Mouse (Mus musculus): Measurements from ENCODE around the gene Mrpl39. TPM values are rescaled to one million over a fixed set of nuclear protein-coding genes. Genes with fewer than 3 reads are reported as not detected.

The Mrpl39 gene
- polyA plus RNA-seq, 1 experiment from 2014 or later = 43.0 TPM

- Histone ChIP-seq H3K27ac (replicated peaks; ENCODE audit: low read depth, low read length) (no peak overlapping the region), H3K4me1 (ENCODE audit: control insufficient read depth, insufficient read depth, low read length) (0 out of 2 replicates have a peak, but pooled peaks cover 3% of the 10 kb centered on the region), H3K4me3 (ENCODE audit: low read depth, low read length) (no peak overlapping the region), H3K36me3 (ENCODE audit: control insufficient read depth, insufficient read depth, low read length) (no peaks in the 10 kb centered on the region), H3K27me3 (replicated peaks; ENCODE audit: control insufficient read depth, insufficient read depth, low read length) (peaks cover 5% of the 10 kb centered on the region; the same call in 1 of the 2 replicates), H3K4me2 (ENCODE audit: low read depth, low read length) (no peak overlapping the region), H3K9me3 (ENCODE audit: control insufficient read depth, low read length) (no peaks in the 10 kb centered on the region), H3K9ac (ENCODE audit: low read depth, low read length) (no peak overlapping the region)
- DNase-seq (ENCODE audit: low spot score) (no peak), ATAC-seq (ENCODE audit: low read depth) (no peak)
- WGBS = 83% methylated on average over 6 of the region's 6 CpGs
Measured at GRCm38 (mm10) chr16:84706571-84706970, 29.0 kb downstream of the Mrpl39 start.

GRCm38 (mm10) chr16:84705507-84705906, 30.0 kb downstream of the Mrpl39 start:
- Histone ChIP-seq H3K4me2 (ENCODE audit: low read depth, low read length) (no peak overlapping the region), H3K9me3 (ENCODE audit: control insufficient read depth, low read length) (no peaks in the 10 kb centered on the region)
- WGBS = 74% methylated on average over 5 of the region's 5 CpGs

GRCm38 (mm10) chr16:84704661-84705240, 30.8 kb downstream of the Mrpl39 start:
- DNase-seq (ENCODE audit: low spot score) (no peak), ATAC-seq (ENCODE audit: low read depth) (no peak)
- Histone ChIP-seq H3K4me3 (ENCODE audit: low read depth, low read length) (no peak overlapping the region), H3K27ac (replicated peaks; ENCODE audit: low read depth, low read length) (no peak overlapping the region), H3K4me2 (ENCODE audit: low read depth, low read length) (no peak overlapping the region), H3K9ac (ENCODE audit: low read depth, low read length) (no peak overlapping the region), H3K36me3 (ENCODE audit: control insufficient read depth, insufficient read depth, low read length) (no peaks in the 10 kb centered on the region), H3K27me3 (replicated peaks; ENCODE audit: control insufficient read depth, insufficient read depth, low read length) (peaks cover 5% of the 10 kb centered on the region; the same call in 1 of the 2 replicates), H3K9me3 (ENCODE audit: control insufficient read depth, low read length) (no peaks in the 10 kb centered on the region), H3K4me1 (ENCODE audit: control insufficient read depth, insufficient read depth, low read length) (0 out of 2 replicates have a peak, but pooled peaks cover 3% of the 10 kb centered on the region)
- WGBS = 65% methylated on average over 8 of the region's 8 CpGs

More at GRCm38 (mm10) chr16:84705507-84705906, 30.0 kb downstream of the Mrpl39 start:
- H3K36me3 ChIP-seq (ENCODE audit: control insufficient read depth, insufficient read depth, low read length) = no peaks in the 10 kb centered on the region
- no peak overlapping the region for H3K9ac ChIP-seq (ENCODE audit: low read depth, low read length)
- ATAC-seq (ENCODE audit: low read depth) (no peak), DNase-seq (ENCODE audit: low spot score) (no peak)
- H3K4me3 ChIP-seq (ENCODE audit: low read depth, low read length) = no peak overlapping the region
- H3K27ac ChIP-seq (replicated peaks; ENCODE audit: low read depth, low read length) = no peak overlapping the region
- 0 out of 2 replicates have a peak, but pooled peaks cover 3% of the 10 kb centered on the region for H3K4me1 ChIP-seq (ENCODE audit: control insufficient read depth, insufficient read depth, low read length)
- peaks cover 5% of the 10 kb centered on the region; the same call in 1 of the 2 replicates for H3K27me3 ChIP-seq (replicated peaks; ENCODE audit: control insufficient read depth, insufficient read depth, low read length)

- WGBS = 68% methylated on average over 13 of the region's 13 CpGs
- Histone ChIP-seq H3K9ac (ENCODE audit: low read depth, low read length) (peak overlapping the region; percentile 72), H3K27ac (replicated peaks; ENCODE audit: low read depth, low read length) (no peak overlapping the region), H3K4me3 (ENCODE audit: low read depth, low read length) (peak overlapping the region; percentile 68), H3K27me3 (replicated peaks; ENCODE audit: control insufficient read depth, insufficient read depth, low read length) (peaks cover 5% of the 10 kb centered on the region; the same call in 1 of the 2 replicates), H3K4me2 (ENCODE audit: low read depth, low read length) (peak overlapping the region; percentile 90), H3K36me3 (ENCODE audit: control insufficient read depth, insufficient read depth, low read length) (no peaks in the 10 kb centered on the region), H3K4me1 (ENCODE audit: control insufficient read depth, insufficient read depth, low read length) (0 out of 2 replicates have a peak, but pooled peaks cover 3% of the 10 kb centered on the region), H3K9me3 (ENCODE audit: control insufficient read depth, low read length) (no peaks in the 10 kb centered on the region)
- no peak for DNase-seq (ENCODE audit: low spot score)
- ATAC-seq (ENCODE audit: low read depth) = no peak
Measured at GRCm38 (mm10) chr16:84703769-84704660, 31.5 kb downstream of the Mrpl39 start.

DNA sequence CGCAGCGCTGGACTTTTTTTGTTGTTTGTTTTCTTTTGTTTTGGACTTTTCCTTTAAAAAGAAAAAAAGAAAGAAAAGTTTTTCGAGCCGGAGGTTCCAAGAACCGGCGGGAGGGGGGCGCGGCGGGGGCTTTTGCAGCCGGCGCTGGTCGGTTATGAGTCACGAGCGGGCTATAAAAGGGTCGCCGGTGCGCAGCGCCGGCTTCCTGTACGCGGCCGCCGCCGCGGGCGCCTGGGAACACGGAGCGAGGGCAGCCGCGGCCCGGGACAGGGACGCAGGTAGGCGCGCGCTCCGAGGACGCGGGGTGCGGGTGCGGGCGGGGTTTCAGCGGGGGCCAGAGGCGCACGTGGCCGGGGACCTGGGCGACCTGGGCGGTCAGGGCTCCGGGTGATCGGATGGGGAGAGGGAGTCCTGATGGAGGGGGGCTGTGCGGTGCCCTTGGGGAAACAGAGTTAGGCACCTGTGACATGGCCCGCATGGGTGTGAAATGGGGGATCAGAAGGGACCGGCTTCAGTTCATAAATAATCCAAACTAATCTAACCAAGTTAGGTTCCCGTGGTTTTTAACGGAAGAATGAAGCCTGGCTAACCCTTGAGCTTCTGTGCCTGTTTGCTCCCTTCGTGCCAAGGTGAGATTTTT, 32.3 kb downstream of the Mrpl39 start:
- DNase-seq (ENCODE audit: low spot score) (peak; percentile 46), ATAC-seq (ENCODE audit: low read depth) (peak; percentile 85)
- H3K27me3 ChIP-seq (replicated peaks; ENCODE audit: control insufficient read depth, insufficient read depth, low read length) = peaks cover 5% of the 10 kb centered on the region; the same call in 1 of the 2 replicates
- H3K9ac ChIP-seq (ENCODE audit: low read depth, low read length) = peak overlapping the region; percentile 72
- H3K4me2 ChIP-seq (ENCODE audit: low read depth, low read length) = peak overlapping the region; percentile 90
- peak overlapping the region; percentile 68 for H3K4me3 ChIP-seq (ENCODE audit: low read depth, low read length)
- H3K4me1 ChIP-seq (ENCODE audit: control insufficient read depth, insufficient read depth, low read length) = 0 out of 2 replicates have a peak, but pooled peaks cover 3% of the 10 kb centered on the region
- no peak overlapping the region for H3K27ac ChIP-seq (replicated peaks; ENCODE audit: low read depth, low read length)
- under 1% methylated on average over 53 of the region's 55 CpGs for WGBS
- H3K9me3 ChIP-seq (ENCODE audit: control insufficient read depth, low read length) = no peaks in the 10 kb centered on the region
- H3K36me3 ChIP-seq (ENCODE audit: control insufficient read depth, insufficient read depth, low read length) = no peaks in the 10 kb centered on the region

DNA sequence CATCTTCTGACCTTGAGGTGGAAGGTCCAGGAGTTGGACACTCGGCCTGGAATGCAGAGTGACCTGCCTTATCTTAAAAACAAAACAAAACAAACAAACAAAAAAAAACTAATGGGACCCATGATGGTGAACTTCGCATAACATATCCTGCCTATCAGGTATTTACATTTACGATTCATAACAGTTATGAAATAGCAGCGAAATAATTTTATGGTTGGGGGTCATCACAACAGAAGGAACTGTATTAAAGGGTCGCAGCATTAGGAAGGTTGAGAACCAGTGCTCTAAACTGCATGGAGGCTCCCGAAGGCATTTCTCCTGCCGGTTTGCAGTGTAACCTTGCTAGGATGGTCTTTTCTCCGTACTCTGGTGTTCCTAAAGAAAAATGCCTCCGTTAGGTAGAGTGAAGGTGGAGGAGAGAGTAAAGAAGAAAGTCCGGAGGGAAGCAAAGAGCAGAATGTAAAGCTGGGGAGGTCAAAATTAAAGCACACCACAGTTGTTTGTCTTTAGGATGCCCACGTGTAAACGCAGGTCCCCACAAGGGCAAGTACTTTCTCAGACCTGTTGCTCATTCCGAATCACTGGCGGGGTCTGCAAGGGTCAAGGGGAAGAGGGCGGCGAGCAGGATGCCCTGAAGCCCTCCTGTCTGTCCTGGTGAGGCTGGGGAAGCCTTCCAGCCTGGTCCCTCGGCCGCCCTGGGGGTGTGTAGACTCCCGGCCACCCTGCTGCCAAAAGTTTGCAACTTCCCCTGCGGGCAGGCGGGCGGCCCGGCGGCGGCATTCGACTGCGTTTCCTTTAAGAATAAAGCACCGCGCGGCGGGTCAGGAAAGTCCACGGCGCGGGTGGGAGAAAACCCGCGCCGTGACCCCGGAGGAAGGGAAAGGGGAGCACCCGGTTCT, 33.1 kb downstream of the Mrpl39 start:
- 0 out of 2 replicates have a peak, but pooled peaks cover 3% of the 10 kb centered on the region for H3K4me1 ChIP-seq (ENCODE audit: control insufficient read depth, insufficient read depth, low read length)
- no peaks in the 10 kb centered on the region for H3K36me3 ChIP-seq (ENCODE audit: control insufficient read depth, insufficient read depth, low read length)
- ATAC-seq (ENCODE audit: low read depth) (peak; percentile 33; the same call in 1 of the 2 replicates), DNase-seq (ENCODE audit: low spot score) (peak; percentile 27)
- H3K9ac ChIP-seq (ENCODE audit: low read depth, low read length) = peak overlapping the region; percentile 72
- H3K9me3 ChIP-seq (ENCODE audit: control insufficient read depth, low read length) = no peaks in the 10 kb centered on the region
- WGBS = 12% methylated on average over 39 of the region's 39 CpGs
- H3K4me2 ChIP-seq (ENCODE audit: low read depth, low read length) = peak overlapping the region; percentile 90
- H3K27ac ChIP-seq (replicated peaks; ENCODE audit: low read depth, low read length) = no peak overlapping the region
- H3K4me3 ChIP-seq (ENCODE audit: low read depth, low read length) = peak overlapping the region; percentile 68
- peaks cover 5% of the 10 kb centered on the region; the same call in 1 of the 2 replicates for H3K27me3 ChIP-seq (replicated peaks; ENCODE audit: control insufficient read depth, insufficient read depth, low read length)

GRCm38 (mm10) chr16:84701041-84701440, 34.5 kb downstream of the Mrpl39 start:
- ATAC-seq (ENCODE audit: low read depth) = no peak
- DNase-seq (ENCODE audit: low spot score) = no peak
- Histone ChIP-seq H3K27ac (replicated peaks; ENCODE audit: low read depth, low read length) (no peak overlapping the region), H3K4me3 (ENCODE audit: low read depth, low read length) (no peak overlapping the region), H3K4me1 (ENCODE audit: control insufficient read depth, insufficient read depth, low read length) (0 out of 2 replicates have a peak, but pooled peaks cover 3% of the 10 kb centered on the region), H3K36me3 (ENCODE audit: control insufficient read depth, insufficient read depth, low read length) (no peaks in the 10 kb centered on the region), H3K9ac (ENCODE audit: low read depth, low read length) (no peak overlapping the region), H3K4me2 (ENCODE audit: low read depth, low read length) (no peak overlapping the region), H3K27me3 (replicated peaks; ENCODE audit: control insufficient read depth, insufficient read depth, low read length) (peaks cover 5% of the 10 kb centered on the region; the same call in 1 of the 2 replicates), H3K9me3 (ENCODE audit: control insufficient read depth, low read length) (no peaks in the 10 kb centered on the region)
- 92% methylated on average over 5 of the region's 5 CpGs for WGBS

Measured in embryonic facial prominence, embryonic 14.5 days (tissue).